Mouse (Mus musculus) MEL (cell line): ENCODE data around the gene Flnb.

Experiments used
- BHLHE40 ChIP-seq: IDR thresholded peaks from 2 replicates; pipeline ENCODE4 v1.6.1; 2012; ENCODE audit warnings: low read depth, mild to moderate bottlenecking, inconsistent platforms, low read length, improper control_type of control experiment, borderline replicate concordance
- CHD1 ChIP-seq: IDR thresholded peaks from 2 replicates; pipeline ENCODE4 v1.6.1; 2012; ENCODE audit warnings: low read depth, mild to moderate bottlenecking, inconsistent platforms, low read length, improper control_type of control experiment
- CHD2 ChIP-seq: IDR thresholded peaks from 2 replicates; pipeline ENCODE4 v1.6.1; 2011; ENCODE audit warnings: low read length, improper control_type of control experiment
- CTCF ChIP-seq, 3 experiments: IDR thresholded peaks in 2 of 3; conservative IDR thresholded peaks in 1 of 3; 2 replicates each; pipeline ENCODE4 v1.5.1; 2011 to 2012; ENCODE audit warnings: low read length in 3 of 3, low read depth in 2 of 3, mild to moderate bottlenecking in 2 of 3, improper control_type of control experiment in 1 of 3, inconsistent platforms in 1 of 3, mixed read lengths in 1 of 3, moderate library complexity in 1 of 3; ENCODE audit not compliant: control insufficient read depth in 1 of 3, insufficient read depth in 1 of 3, poor library complexity in 1 of 3, severe bottlenecking in 1 of 3
- E2F4 ChIP-seq: IDR thresholded peaks from 2 replicates; pipeline ENCODE4 v1.6.1; 2011; ENCODE audit warnings: low read depth, low read length, improper control_type of control experiment, borderline replicate concordance
- EP300 ChIP-seq, 2 experiments: IDR thresholded peaks; 2 replicates each; pipeline ENCODE4 v1.6.1; 2011; ENCODE audit warnings: improper control_type of control experiment in 2 of 2, low read length in 2 of 2, low read depth in 1 of 2, mild to moderate bottlenecking in 1 of 2
- ETS1 ChIP-seq: IDR thresholded peaks from 2 replicates; pipeline ENCODE4 v1.6.1; 2012; ENCODE audit warnings: low read depth, mild to moderate bottlenecking, inconsistent platforms, low read length, improper control_type of control experiment, moderate library complexity
- MAX ChIP-seq: IDR thresholded peaks from 2 replicates; pipeline ENCODE4 v1.6.1; 2011; ENCODE audit warnings: low read length, improper control_type of control experiment
- NRF1 ChIP-seq: IDR thresholded peaks from 2 replicates; pipeline ENCODE4 v1.6.1; 2014; ENCODE audit warnings: low read depth, mild to moderate bottlenecking, inconsistent platforms, low read length, improper control_type of control experiment, moderate library complexity; ENCODE audit not compliant: poor library complexity, insufficient read depth, severe bottlenecking
- POLR2A ChIP-seq, 2 experiments: IDR thresholded peaks; 2 replicates each; pipeline ENCODE4 v1.6.1; 2011 to 2012; ENCODE audit warnings: low read length in 2 of 2, mild to moderate bottlenecking in 2 of 2, control low read depth in 1 of 2, improper control_type of control experiment in 1 of 2, low read depth in 1 of 2, moderate library complexity in 1 of 2; ENCODE audit not compliant: control insufficient read depth in 1 of 2, insufficient read depth in 1 of 2, poor library complexity in 1 of 2
- RAD21 ChIP-seq: IDR thresholded peaks from 2 replicates; pipeline ENCODE4 v1.6.1; 2011; ENCODE audit warnings: mild to moderate bottlenecking, low read depth, low read length, improper control_type of control experiment
- TBP ChIP-seq: IDR thresholded peaks from 2 replicates; pipeline ENCODE4 v1.8.0; 2011; ENCODE audit warnings: low read depth, low read length, improper control_type of control experiment
- USF2 ChIP-seq, 2 experiments: IDR thresholded peaks; 2 replicates each; pipeline ENCODE4 v1.6.1; 2011 to 2012; ENCODE audit warnings: improper control_type of control experiment in 2 of 2, low read length in 2 of 2, borderline replicate concordance in 1 of 2, inconsistent platforms in 1 of 2, low read depth in 1 of 2, mild to moderate bottlenecking in 1 of 2; ENCODE audit not compliant: insufficient read depth in 1 of 2
- ZMIZ1 ChIP-seq: IDR thresholded peaks from 2 replicates; pipeline ENCODE4 v1.6.1; 2012; ENCODE audit warnings: low read depth, mild to moderate bottlenecking, inconsistent platforms, low read length, improper control_type of control experiment, moderate library complexity

- TF ChIP-seq CTCF (IDR thresholded peaks at IDR 0.05 in 2 of 3, conservative IDR thresholded peaks at IDR 0.05 in 1 of 3; ENCODE audit: control insufficient read depth in 1 of 3, insufficient read depth in 1 of 3, low read depth in 2 of 3, low read length in 3 of 3, poor library complexity in 1 of 3, severe bottlenecking in 1 of 3): no peak
- TF ChIP-seq CHD2: no peak
- no peak for TF ChIP-seq E2F4
- TF ChIP-seq MAX: no peak
- no peak for TF ChIP-seq POLR2A (IDR thresholded peaks at IDR 0.05; ENCODE audit: control insufficient read depth in 1 of 2, insufficient read depth in 1 of 2, low read depth in 1 of 2, low read length in 2 of 2, poor library complexity in 1 of 2)
- TF ChIP-seq EP300 (IDR thresholded peaks at IDR 0.05; ENCODE audit: low read depth in 1 of 2, low read length in 2 of 2): no peak
- TF ChIP-seq NRF1: no peak
- TF ChIP-seq BHLHE40: no peak
- no peak for TF ChIP-seq ETS1
- no peak for TF ChIP-seq TBP
- TF ChIP-seq CHD1: no peak
- TF ChIP-seq RAD21: no peak
- no peak for TF ChIP-seq USF2 (IDR thresholded peaks at IDR 0.05; ENCODE audit: borderline replicate concordance in 1 of 2, insufficient read depth in 1 of 2, low read depth in 1 of 2, low read length in 2 of 2)
- no peak for TF ChIP-seq ZMIZ1
Measured at GRCm38 (mm10) chr14:7821341-7821740, 3.6 kb downstream of the Flnb start.
